Mouse (Mus musculus): ENCODE results near the gene Apoc3. TPM values are rescaled to one million over a fixed set of nuclear protein-coding genes. Genes with fewer than 3 reads are reported as not detected.

The Apoc3 gene
- polyA plus RNA-seq, 1 experiment from 2014 or later: not detected

GRCm38 (mm10) chr9:46256658-46257385 lies 21.4 kb upstream of the Apoc3 start:
- Histone ChIP-seq H3K4me1 (no peaks in the 10 kb centered on the region; the same call in 1 of the 2 replicates), H3K36me3 (no peaks in the 10 kb centered on the region), H3K4me3 (no peak overlapping the region), H3K9ac (no peak overlapping the region), H3K27me3 (no peaks in the 10 kb centered on the region), H3K27ac (no peak overlapping the region), H3K9me3 (no peaks in the 10 kb centered on the region), H3K4me2 (no peak overlapping the region)
- WGBS: 86% methylated on average over 10 of the region's 10 CpGs
- no peak for ATAC-seq (ENCODE audit: insufficient number of reproducible peaks, low FRiP score, low TSS enrichment, low read depth)

GRCm38 (mm10) chr9:46256177-46256576 lies 20.7 kb upstream of the Apoc3 start:
- H3K4me2 ChIP-seq: no peak overlapping the region
- no peaks in the 10 kb centered on the region for H3K9me3 ChIP-seq
- no peak overlapping the region for H3K4me3 ChIP-seq
- WGBS: 87% methylated on average over 7 of the region's 7 CpGs
- no peaks in the 10 kb centered on the region for H3K36me3 ChIP-seq
- no peak overlapping the region for H3K9ac ChIP-seq
- no peak for ATAC-seq (ENCODE audit: insufficient number of reproducible peaks, low FRiP score, low TSS enrichment, low read depth)
- no peak overlapping the region for H3K27ac ChIP-seq
- H3K4me1 ChIP-seq: no peaks in the 10 kb centered on the region; the same call in 1 of the 2 replicates
- H3K27me3 ChIP-seq: no peaks in the 10 kb centered on the region

- 23% methylated on average over 11 of the region's 11 CpGs for WGBS
- peak overlapping the region; percentile 27 for H3K4me2 ChIP-seq
- no peaks in the 10 kb centered on the region for H3K4me1 ChIP-seq
- no peaks in the 10 kb centered on the region for H3K27me3 ChIP-seq
- H3K27ac ChIP-seq: no peak overlapping the region
- H3K36me3 ChIP-seq: no peaks in the 10 kb centered on the region
- H3K9me3 ChIP-seq: no peaks in the 10 kb centered on the region
- no peak overlapping the region for H3K4me3 ChIP-seq
- no peak for ATAC-seq (ENCODE audit: insufficient number of reproducible peaks, low FRiP score, low TSS enrichment, low read depth)
- H3K9ac ChIP-seq: no peak overlapping the region
These were observed 11.4 kb upstream of the Apoc3 start for GRCm38 (mm10) chr9:46246752-46247324.

GRCm38 (mm10) chr9:46243584-46243983 lies 8.1 kb upstream of the Apoc3 start:
- 50% methylated on average over 8 of the region's 8 CpGs for WGBS
- no peak overlapping the region for H3K9ac ChIP-seq
- H3K4me2 ChIP-seq: no peak overlapping the region
- H3K4me1 ChIP-seq: no peaks in the 10 kb centered on the region
- no peaks in the 10 kb centered on the region for H3K27me3 ChIP-seq
- ATAC-seq (ENCODE audit: insufficient number of reproducible peaks, low FRiP score, low TSS enrichment, low read depth): no peak
- no peaks in the 10 kb centered on the region for H3K9me3 ChIP-seq
- no peaks in the 10 kb centered on the region for H3K36me3 ChIP-seq
- H3K27ac ChIP-seq: no peak overlapping the region
- H3K4me3 ChIP-seq: no peak overlapping the region

GRCm38 (mm10) chr9:46243122-46243521 lies 7.7 kb upstream of the Apoc3 start:
- Histone ChIP-seq H3K27ac (no peak overlapping the region), H3K4me2 (no peak overlapping the region), H3K4me3 (no peak overlapping the region), H3K36me3 (no peaks in the 10 kb centered on the region), H3K27me3 (no peaks in the 10 kb centered on the region), H3K9ac (no peak overlapping the region), H3K4me1 (no peaks in the 10 kb centered on the region), H3K9me3 (no peaks in the 10 kb centered on the region)
- WGBS: 47% methylated on average over 4 of the region's 4 CpGs
- ATAC-seq (ENCODE audit: insufficient number of reproducible peaks, low FRiP score, low TSS enrichment, low read depth): no peak

- 82% methylated on average over 2 of the region's 2 CpGs for WGBS
- no peak overlapping the region for H3K4me2 ChIP-seq
- H3K9me3 ChIP-seq: no peaks in the 10 kb centered on the region
- H3K4me1 ChIP-seq: no peaks in the 10 kb centered on the region
- no peak overlapping the region for H3K4me3 ChIP-seq
- no peaks in the 10 kb centered on the region for H3K36me3 ChIP-seq
- ATAC-seq (ENCODE audit: insufficient number of reproducible peaks, low FRiP score, low TSS enrichment, low read depth): no peak
- H3K27ac ChIP-seq: no peak overlapping the region
- no peak overlapping the region for H3K9ac ChIP-seq
- no peaks in the 10 kb centered on the region for H3K27me3 ChIP-seq
These were observed 6.4 kb upstream of the Apoc3 start for GRCm38 (mm10) chr9:46241818-46242217.

- 66% methylated on average over 7 of the region's 7 CpGs for WGBS
- H3K4me1 ChIP-seq: no peaks in the 10 kb centered on the region
- ATAC-seq (ENCODE audit: insufficient number of reproducible peaks, low FRiP score, low TSS enrichment, low read depth): no peak
- H3K36me3 ChIP-seq: no peaks in the 10 kb centered on the region
- no peaks in the 10 kb centered on the region for H3K27me3 ChIP-seq
- H3K9ac ChIP-seq: no peak within 1 kb of the TSS
- no peak within 1 kb of the TSS for H3K4me3 ChIP-seq
- no peaks in the 10 kb centered on the region for H3K9me3 ChIP-seq
- no peak within 1 kb of the TSS for H3K4me2 ChIP-seq
- no peak within 1 kb of the TSS for H3K27ac ChIP-seq
These were observed 5.2 kb upstream of the Apoc3 start, which contains the start of gene Apoa4 for GRCm38 (mm10) chr9:46240526-46241153. Apoa4 (plus strand) TSS chr9:46240696.

- Histone ChIP-seq H3K9me3 (no peaks in the 10 kb centered on the region), H3K27me3 (no peaks in the 10 kb centered on the region), H3K4me3 (no peak overlapping the region), H3K27ac (no peak overlapping the region), H3K4me2 (no peak overlapping the region), H3K9ac (no peak overlapping the region), H3K36me3 (no peaks in the 10 kb centered on the region), H3K4me1 (no peaks in the 10 kb centered on the region)
- WGBS: 88% methylated on average over 7 of the region's 7 CpGs
- ATAC-seq (ENCODE audit: insufficient number of reproducible peaks, low FRiP score, low TSS enrichment, low read depth): no peak
These were observed 3.4 kb upstream of the Apoc3 start for GRCm38 (mm10) chr9:46238850-46239249.

GRCm38 (mm10) chr9:46235649-46236048 lies 213 bp upstream of the Apoc3 start:
- Histone ChIP-seq H3K9ac (no peak overlapping the region), H3K4me1 (0 out of 2 replicates have a peak, but pooled peaks cover 3% of the 10 kb centered on the region), H3K9me3 (no peaks in the 10 kb centered on the region), H3K27me3 (no peaks in the 10 kb centered on the region), H3K27ac (no peak overlapping the region), H3K36me3 (no peaks in the 10 kb centered on the region), H3K4me2 (no peak overlapping the region), H3K4me3 (no peak overlapping the region)
- no peak for ATAC-seq (ENCODE audit: insufficient number of reproducible peaks, low FRiP score, low TSS enrichment, low read depth)
- 61% methylated on average over 4 of the region's 4 CpGs for WGBS

GRCm38 (mm10) chr9:46235196-46235595 lies 240 bp downstream of the Apoc3 start:
- Histone ChIP-seq H3K9ac (no peak overlapping the region), H3K27me3 (no peaks in the 10 kb centered on the region), H3K4me3 (no peak overlapping the region), H3K4me1 (peaks cover 7% of the 10 kb centered on the region), H3K4me2 (no peak overlapping the region), H3K27ac (no peak overlapping the region), H3K36me3 (no peaks in the 10 kb centered on the region), H3K9me3 (no peaks in the 10 kb centered on the region)
- no peak for ATAC-seq (ENCODE audit: insufficient number of reproducible peaks, low FRiP score, low TSS enrichment, low read depth)
- WGBS: 89% methylated on average over 6 of the region's 6 CpGs

- 11% methylated on average over 13 of the region's 13 CpGs for WGBS
- peak overlapping the region; percentile 48 for H3K4me3 ChIP-seq
- H3K4me1 ChIP-seq: peaks cover 15% of the 10 kb centered on the region
- no peaks in the 10 kb centered on the region for H3K36me3 ChIP-seq
- H3K27ac ChIP-seq: no peak overlapping the region
- H3K9me3 ChIP-seq: no peaks in the 10 kb centered on the region
- peak overlapping the region; percentile 88 for H3K4me2 ChIP-seq
- ATAC-seq (ENCODE audit: insufficient number of reproducible peaks, low FRiP score, low TSS enrichment, low read depth): no peak
- peak overlapping the region; percentile 15; the same call in 1 of the 2 replicates for H3K9ac ChIP-seq
- no peaks in the 10 kb centered on the region; the same call in 1 of the 2 replicates for H3K27me3 ChIP-seq
These were observed 4.9 kb downstream of the Apoc3 start for GRCm38 (mm10) chr9:46230450-46230975.
